Mouse (Mus musculus): ENCODE measurements at regions not wholly inside any gene's neighbourhood (a gene's known extent, or its start where the extent isn't known, plus 50 kb on each side); places are given as distances from the start of the nearest gene placed in this dataset.

DNA sequence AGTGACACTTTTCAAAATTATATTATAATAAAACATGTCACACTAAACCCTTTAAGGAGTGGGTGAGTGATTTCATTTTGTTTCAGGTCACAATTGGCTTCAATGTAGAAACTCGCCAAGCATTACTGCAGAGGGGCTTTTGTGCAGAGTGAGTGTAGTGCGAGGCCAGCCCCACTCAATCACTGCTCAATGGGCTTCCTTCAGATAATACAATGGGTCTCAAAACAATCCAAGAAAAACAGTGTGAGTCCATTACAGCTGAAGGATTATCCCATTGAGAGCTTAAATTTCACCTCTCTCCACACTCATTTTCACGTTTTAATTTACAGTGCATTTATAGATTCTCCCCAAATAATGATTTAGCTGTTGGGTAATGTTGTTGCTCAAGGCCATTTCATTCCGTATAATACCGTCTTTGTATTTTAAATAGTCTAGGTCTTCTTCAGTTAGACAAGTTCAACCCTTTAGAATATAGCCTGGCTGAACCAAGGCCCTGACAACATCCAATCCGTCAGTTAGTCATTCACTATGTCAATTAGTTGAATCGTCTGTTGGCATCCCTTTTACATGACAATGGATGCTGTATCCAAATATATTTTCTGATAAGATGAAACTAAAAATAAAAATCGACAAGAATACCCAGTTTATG is 425.7 kb upstream of the Slit2 start:
- no peak overlapping the region for H3K4me2 ChIP-seq
- 44% methylated on average over 8 of the region's 8 CpGs for WGBS
- ATAC-seq (replicated peaks; ENCODE audit: low FRiP score), result peak; percentile 87
- no peaks in the 10 kb centered on the region for H3K27me3 ChIP-seq
- peak overlapping the region; percentile 37; the same call in 1 of the 2 replicates for H3K27ac ChIP-seq
- H3K36me3 ChIP-seq, result no peaks in the 10 kb centered on the region
- no peak overlapping the region for H3K9ac ChIP-seq
- H3K9me3 ChIP-seq (replicated peaks), result no peaks in the 10 kb centered on the region
- no peaks in the 10 kb centered on the region for H3K4me1 ChIP-seq
- H3K4me3 ChIP-seq (replicated peaks), result no peak overlapping the region

Data from kidney, embryonic 15.5 days (tissue).